Mouse (Mus musculus): ENCODE results near the gene Epha2.

DNA sequence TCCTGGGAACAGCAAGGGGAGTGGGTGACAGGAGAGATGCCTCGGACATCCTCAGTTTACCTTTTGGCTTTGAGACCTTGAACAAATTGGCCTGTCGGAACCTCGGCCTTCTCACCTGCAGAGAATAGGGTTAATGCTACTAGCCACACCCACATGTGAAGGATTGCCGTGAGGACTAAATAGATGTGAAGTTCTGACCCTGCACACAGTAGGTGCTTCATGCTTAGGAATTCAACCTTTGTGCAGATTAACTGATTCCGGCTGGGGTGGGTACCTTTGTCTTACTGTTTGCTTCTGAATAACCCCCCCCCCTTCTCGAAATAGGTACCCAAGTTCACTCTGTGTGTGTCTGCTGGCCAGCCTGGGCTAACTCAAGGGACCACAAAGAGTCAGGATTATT is 13.7 kb downstream of the Epha2 start:
- TF ChIP-seq POLR2A (IDR thresholded peaks at IDR 0.05; ENCODE audit: extremely low read depth, insufficient read depth, low read length) (no peak), CTCF (IDR thresholded peaks at IDR 0.05; ENCODE audit: extremely low read depth, insufficient read depth, low read length) (no peak)

Measured in cortical plate, adult 2 months (tissue).